Mouse (Mus musculus): ENCODE results near the gene Gab1. TPM values are rescaled to one million over a fixed set of nuclear protein-coding genes. Genes with fewer than 3 reads are reported as not detected.

Gab1 gene
- 5.6 TPM for polyA plus RNA-seq (2014; fragmentation: Illumina TruSeq; extraction: RNeasy Lipid Tissue Mini Kit (QIAGEN cat#74804); ENCODE audit: low read depth, low replicate concordance)

DNA sequence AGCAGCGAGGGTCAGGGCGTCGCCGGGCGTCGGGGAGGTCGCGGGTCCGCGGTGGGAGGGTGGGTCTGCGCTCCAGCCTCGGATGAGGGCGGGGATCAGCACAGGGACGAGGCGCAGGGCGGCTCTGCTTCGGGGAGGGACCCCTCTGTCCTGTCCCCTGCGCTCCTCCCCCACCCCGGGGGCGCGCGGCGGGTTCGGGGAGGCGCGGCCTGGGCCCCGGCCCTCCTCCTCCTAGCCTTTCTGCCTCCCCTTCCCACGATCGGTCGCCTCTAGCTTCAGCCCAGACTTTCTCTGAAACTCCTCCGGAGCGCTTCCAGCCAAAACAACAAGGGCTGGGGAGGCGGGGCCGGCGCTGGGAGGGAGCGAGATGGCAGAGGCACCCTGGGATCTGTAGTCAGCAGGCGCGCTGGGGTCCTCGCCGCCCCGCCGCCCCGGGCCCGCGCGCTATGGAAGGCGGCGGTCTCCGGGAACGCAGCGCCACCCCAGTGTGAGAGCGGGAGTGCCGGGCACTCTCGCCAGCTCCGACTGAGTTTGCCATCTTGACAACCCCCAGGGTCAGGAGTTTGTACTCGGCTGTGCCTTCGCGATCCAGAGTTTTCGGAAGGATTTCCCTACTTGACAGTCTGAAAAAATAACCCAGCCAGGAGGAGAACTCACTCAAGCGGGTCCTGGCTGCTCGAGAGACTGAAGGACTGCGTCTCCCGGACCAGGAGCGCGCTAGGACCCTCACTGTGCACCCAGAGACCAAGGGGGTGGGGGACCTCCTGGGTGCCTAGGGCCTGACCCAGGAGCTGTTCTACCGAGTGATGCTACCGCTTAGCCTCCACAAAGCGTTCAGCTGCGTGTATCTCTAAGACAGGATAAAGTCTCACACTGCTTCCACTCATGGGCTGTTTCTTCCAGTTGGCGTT is at the start of gene Gab1:
TSS of gene Gab1 (minus strand) at position 324 of the 911 bp plus-strand sequence.

GRCm38 (mm10) chr8:80739155-80739924 is 141.0 kb downstream of the Gab1 start, which contains the start of gene Smarca5:
Gene Smarca5, minus strand, starts transcription at chr8:80739497.

Other genes with a start within 250 kb of the Gab1 start
- gene Smarca5, start 141.0 kb downstream of the Gab1 start, polyA plus RNA-seq (2014; fragmentation: Illumina TruSeq; extraction: RNeasy Lipid Tissue Mini Kit (QIAGEN cat#74804); ENCODE audit: low read depth, low replicate concordance), result 42.0 TPM
- gene Usp38, start 134.4 kb upstream of the Gab1 start, polyA plus RNA-seq (2014; fragmentation: Illumina TruSeq; extraction: RNeasy Lipid Tissue Mini Kit (QIAGEN cat#74804); ENCODE audit: low read depth, low replicate concordance), result 16.2 TPM

Data from liver, adult 10 weeks (tissue).